Mouse (Mus musculus): ENCODE results near the gene Usp3.

DNA sequence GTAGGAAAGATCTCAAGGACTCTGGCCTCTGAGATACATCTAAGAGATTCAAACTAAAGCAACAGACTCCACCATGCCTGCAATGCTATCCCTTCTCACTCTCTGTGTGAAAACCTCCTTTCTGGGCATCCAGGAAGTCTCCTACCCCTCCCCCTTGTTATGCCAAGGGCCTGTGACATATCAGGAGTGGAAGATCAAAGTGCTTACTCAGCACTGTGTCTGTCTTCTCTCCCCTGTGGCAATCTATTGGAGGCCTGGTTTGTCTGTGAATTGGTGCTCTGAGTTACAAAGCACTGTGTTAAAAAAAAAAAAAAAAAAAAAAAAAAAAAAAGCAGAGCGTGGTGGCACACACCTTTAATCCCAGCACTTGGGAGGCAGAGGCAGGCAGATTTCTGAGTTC is 30.7 kb upstream of the Usp3 start:
- TF ChIP-seq CTCF (IDR thresholded peaks at IDR 0.05): no peak
- no peak for TF ChIP-seq POLR2A (IDR thresholded peaks at IDR 0.05; ENCODE audit: insufficient read depth, low read depth, low read length)
- TF ChIP-seq EP300 (IDR thresholded peaks at IDR 0.05; ENCODE audit: insufficient read depth, low read depth, low read length): no peak
